Mouse (Mus musculus): ENCODE results near the gene Fbxo3. TPM values are rescaled to one million over a fixed set of nuclear protein-coding genes. Genes with fewer than 3 reads are reported as not detected.

The Fbxo3 gene
- 58.9 and 59.6 TPM in 2 replicates for polyA plus RNA-seq (2015; fragmentation: Nextera tagmentation; extraction: Ambion mirVana)

DNA sequence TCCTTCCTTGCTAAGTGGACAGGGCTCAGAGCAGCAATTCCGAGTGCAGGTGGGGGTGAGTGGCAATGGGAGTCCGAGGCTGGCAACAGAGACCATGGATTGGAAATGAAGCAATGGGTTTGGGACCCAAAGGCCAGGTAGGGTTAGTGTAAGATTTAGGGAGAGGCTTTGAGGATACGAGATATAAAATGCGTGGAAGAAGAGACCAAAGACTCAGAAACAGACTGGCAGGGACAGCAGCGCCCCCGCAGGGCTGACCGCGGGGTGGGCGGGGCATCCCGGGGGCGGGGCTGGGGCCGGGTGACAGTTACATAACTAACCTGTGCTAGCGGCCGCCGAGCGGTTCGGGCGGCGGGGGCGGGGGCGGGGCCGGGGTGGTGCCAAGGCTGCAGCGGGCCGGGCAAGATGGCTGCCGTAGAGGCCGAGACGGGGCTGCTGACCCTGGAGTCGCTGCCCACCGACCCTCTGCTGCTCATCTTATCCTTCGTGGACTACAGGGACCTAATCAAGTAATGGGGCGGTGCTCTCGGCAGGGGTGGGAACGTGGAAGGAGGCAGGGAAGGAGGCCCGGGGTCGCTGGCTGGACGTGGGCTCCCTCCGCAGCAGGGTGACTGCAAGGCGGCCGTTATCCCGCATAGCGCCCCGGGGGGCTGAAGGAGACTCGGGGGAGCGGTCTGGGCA is at the start of gene Fbxo3:
Gene Fbxo3, plus strand, starts transcription at position 264 of the 681 bp plus-strand sequence.

GRCm38 (mm10) chr2:104028139-104028723 is 710 bp downstream of the Fbxo3 start, which contains the start of gene 4931422A03Rik:
4931422A03Rik (minus strand) TSS chr2:104028361.

DNA sequence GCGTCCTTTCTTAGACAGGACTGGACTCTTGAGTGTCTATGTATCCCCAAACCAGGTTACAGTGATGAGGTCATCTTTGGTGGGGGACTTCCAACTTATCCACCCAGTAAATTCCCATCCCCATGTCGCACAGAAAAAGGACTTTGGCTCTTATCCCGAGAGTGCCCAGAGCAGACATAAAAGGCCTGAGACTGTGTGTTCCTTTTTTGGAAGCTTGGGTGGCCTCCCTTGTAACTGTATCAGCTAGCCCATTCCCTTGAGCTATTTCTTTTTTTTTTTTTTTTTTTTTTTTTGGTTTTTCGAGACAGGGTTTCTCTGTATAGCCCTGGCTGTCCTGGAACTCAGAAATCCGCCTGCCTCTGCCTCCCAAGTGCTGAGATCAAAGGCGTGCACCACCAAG is 38.0 kb downstream of the Fbxo3 start, which contains the start of gene Gm10912:
Gene Gm10912, plus strand, starts transcription at position 301 of the 400 bp plus-strand sequence.

GRCm38 (mm10) chr2:104068450-104068849 is 40.9 kb downstream of the Fbxo3 start, which contains the start of gene Gm10799:
Gm10799 (minus strand) TSS chr2:104068550.

GRCm38 (mm10) chr2:104069704-104070185 is 42.2 kb downstream of the Fbxo3 start, which contains the start of gene Cd59b:
Cd59b (plus strand) TSS chr2:104069849.

GRCm38 (mm10) chr2:104095741-104096213 is 68.3 kb downstream of the Fbxo3 start, which contains the start of gene Cd59a:
Cd59a (plus strand) TSS chr2:104095801.

Other genes starting within 250 kb of the Fbxo3 start
- 104 and 107 TPM in 2 replicates for gene Caprin1, start 230.1 kb upstream of the Fbxo3 start, polyA plus RNA-seq (2015; fragmentation: Nextera tagmentation; extraction: Ambion mirVana)
- gene Lmo2, start 69.7 kb upstream of the Fbxo3 start, polyA plus RNA-seq (2015; fragmentation: Nextera tagmentation; extraction: Ambion mirVana), result 175 and 184 TPM in 2 replicates
- 3.5 and 3.6 TPM in 2 replicates for gene 4931422A03Rik, start 640 bp downstream of the Fbxo3 start, polyA plus RNA-seq (2015; fragmentation: Nextera tagmentation; extraction: Ambion mirVana)
- gene Gm10912, start 38.1 kb downstream of the Fbxo3 start, polyA plus RNA-seq (2015; fragmentation: Nextera tagmentation; extraction: Ambion mirVana), result 0.12 and 0.15 TPM in 2 replicates
- not detected in 2 replicates for gene Gm10799, start 40.8 kb downstream of the Fbxo3 start, polyA plus RNA-seq (2015; fragmentation: Nextera tagmentation; extraction: Ambion mirVana)
- gene Cd59b, start 42.1 kb downstream of the Fbxo3 start, polyA plus RNA-seq (2015; fragmentation: Nextera tagmentation; extraction: Ambion mirVana), result 7.3 and 10.7 TPM in 2 replicates
- 84.2 and 102 TPM in 2 replicates for gene Cd59a, start 68.1 kb downstream of the Fbxo3 start, polyA plus RNA-seq (2015; fragmentation: Nextera tagmentation; extraction: Ambion mirVana)
- gene A930018P22Rik, start 95.0 kb downstream of the Fbxo3 start, polyA plus RNA-seq (2015; fragmentation: Nextera tagmentation; extraction: Ambion mirVana), result 0.91 and 1.5 TPM in 2 replicates

Measured in spleen, postnatal 0 days (tissue).